Mouse (Mus musculus) thymus, adult 2 months (tissue): ENCODE data around the gene Nudt8. TPM values are rescaled to one million over a fixed set of nuclear protein-coding genes. Genes with fewer than 3 reads are reported as not detected.
"Not testable (repeated sequence)": the region's sequence is repeated elsewhere in the genome, so short reads cannot be mapped to it uniquely, and the experiment has no call there.

Experiments
- DNase-seq: peaks from one replicate; pipeline ENCODE4 v3.0.0; 2021
- H3K27ac ChIP-seq: fragments of 200-500 bp; 2 replicates; pipeline ENCODE4 v1.5.1; 2012; ENCODE audit warnings: low read length, control low read depth; ENCODE audit not compliant: control insufficient read depth, insufficient read depth
- H3K27me3 ChIP-seq: fragments of 200-500 bp; 2 replicates; pipeline ENCODE4 v1.6.1; 2012; ENCODE audit warnings: mild to moderate bottlenecking, low read length, moderate library complexity, mixed read lengths; ENCODE audit not compliant: control insufficient read depth, insufficient read depth
- H3K36me3 ChIP-seq: fragments of 200-500 bp; 2 replicates; pipeline ENCODE4 v1.6.1; 2012; ENCODE audit warnings: mild to moderate bottlenecking, low read length, moderate library complexity; ENCODE audit not compliant: control insufficient read depth, insufficient read depth
- H3K4me1 ChIP-seq: fragments of 200-500 bp; replicated peaks from 2 replicates; pipeline ENCODE4 v1.6.1; 2012; ENCODE audit warnings: low read length; ENCODE audit not compliant: control insufficient read depth, insufficient read depth
- H3K4me3 ChIP-seq: fragments of 200-500 bp; 2 replicates; pipeline ENCODE4 v1.5.1; 2012; ENCODE audit warnings: mild to moderate bottlenecking, low read length, control low read depth, moderate library complexity; ENCODE audit not compliant: control insufficient read depth, insufficient read depth
- CTCF ChIP-seq: fragments of 200-500 bp; IDR thresholded peaks from 2 replicates; pipeline ENCODE4 v1.5.1; 2012; ENCODE audit warnings: mild to moderate bottlenecking, control low read depth, low read length, moderate library complexity, borderline replicate concordance; ENCODE audit not compliant: control insufficient read depth, poor library complexity, insufficient read depth; ENCODE audit errors: extremely low read depth
- POLR2A ChIP-seq: fragments of 200-500 bp; IDR thresholded peaks from 2 replicates; pipeline ENCODE4 v1.6.1; 2012; ENCODE audit warnings: mild to moderate bottlenecking, low read length, control low read depth, moderate library complexity; ENCODE audit not compliant: control insufficient read depth, poor library complexity, insufficient read depth; ENCODE audit errors: extremely low read depth
- WGBS: fragments of 180-500 bp; shearing (Covaris S2); methylation state at CpG from one replicate; pipeline ENCODE4 v1.1.7; 2018; 5-methylcytosine and 5-hydroxymethylcytosine counted together
- polyA plus RNA-seq: library from polyadenylated mRNA; depleted of rRNA; stranded (reverse); fragments of >200 nt; gene quantifications from 2 replicates; pipeline ENCODE4 v1.2.3, GENCODE M21; 2012

Gene Nudt8
- polyA plus RNA-seq, 1 experiment = 23.6 TPM

DNA sequence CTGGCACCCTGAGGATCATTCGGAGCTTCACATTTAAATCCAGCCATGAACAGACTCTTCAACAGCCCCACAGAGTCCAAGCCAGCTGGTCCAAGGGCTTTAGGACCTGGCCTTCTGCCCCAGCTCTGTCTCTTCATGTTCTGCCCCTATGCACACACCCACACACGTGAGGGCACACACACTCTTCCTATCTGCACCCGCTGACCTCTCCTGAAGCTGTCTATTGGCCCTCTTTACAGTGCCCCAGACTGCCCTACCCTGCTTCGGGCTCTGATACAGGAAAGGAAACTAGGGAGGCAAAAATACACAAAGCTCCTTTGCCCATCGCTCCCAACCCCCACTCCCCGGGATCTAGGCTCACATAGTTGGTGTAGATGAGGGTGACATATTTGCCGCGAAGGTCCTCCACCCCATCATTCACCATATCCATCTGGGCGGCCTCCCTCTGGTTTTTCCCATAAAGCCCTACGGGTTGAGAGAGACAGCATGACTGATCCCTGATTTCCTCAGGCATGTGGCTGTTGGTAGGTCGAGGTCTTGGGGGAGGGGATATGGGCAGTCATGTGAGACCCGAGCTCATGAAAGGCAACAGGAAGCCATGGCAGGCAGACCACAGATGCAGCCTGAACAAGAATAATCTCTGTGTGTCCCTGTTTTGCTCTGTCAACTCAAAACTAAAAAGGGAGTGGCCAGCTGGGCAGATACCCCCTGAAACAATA is 36.1 kb downstream of the Nudt8 start:
- H3K36me3 ChIP-seq = no peaks in the 10 kb centered on the region
- H3K4me1 ChIP-seq = peaks cover 16% of the 10 kb centered on the region
- no peaks in the 10 kb centered on the region for H3K27me3 ChIP-seq
- WGBS = 75% methylated on average over 12 of the region's 12 CpGs
- TF ChIP-seq CTCF = no peak
- no peak for TF ChIP-seq POLR2A
- H3K27ac ChIP-seq = no peak overlapping the region
- H3K4me3 ChIP-seq = no peak overlapping the region
- DNase-seq = no peak

- H3K4me1 ChIP-seq = peaks cover 16% of the 10 kb centered on the region
- peak overlapping the region; percentile 61 for H3K4me3 ChIP-seq
- not testable (repeated sequence) for H3K36me3 ChIP-seq, H3K27me3 ChIP-seq, H3K27ac ChIP-seq, DNase-seq
- WGBS = 27% methylated on average over 7 of the region's 8 CpGs
Measured at GRCm38 (mm10) chr19:4037154-4037787, 36.9 kb downstream of the Nudt8 start.

- peaks cover 16% of the 10 kb centered on the region for H3K4me1 ChIP-seq
Measured at GRCm38 (mm10) chr19:4037788-4038232, 37.4 kb downstream of the Nudt8 start, which contains the start of gene Gstp1. Gene Gstp1, minus strand, starts transcription at chr19:4037985.

GRCm38 (mm10) chr19:4040941-4041340 is 40.6 kb downstream of the Nudt8 start:
- H3K4me3 ChIP-seq, H3K27me3 ChIP-seq, DNase-seq, H3K27ac ChIP-seq, H3K36me3 ChIP-seq: not testable (repeated sequence)
- WGBS = 82% methylated on average over 5 of the region's 5 CpGs
- H3K4me1 ChIP-seq = peaks cover 18% of the 10 kb centered on the region

More at GRCm38 (mm10) chr19:4037788-4038232, 37.4 kb downstream of the Nudt8 start, which contains the start of gene Gstp1:
- peak within 1 kb of the TSS; percentile 61 for H3K4me3 ChIP-seq
- no peaks in the 10 kb centered on the region for H3K36me3 ChIP-seq
- WGBS = under 1% methylated on average over 26 of the region's 26 CpGs
- no peak within 1 kb of the TSS for H3K27ac ChIP-seq
- TF ChIP-seq CTCF (peak; percentile 27; the same call in 1 of the 2 replicates), POLR2A (peak; percentile 77)
- no peaks in the 10 kb centered on the region for H3K27me3 ChIP-seq
- DNase-seq = peak; percentile 88

- not testable (repeated sequence) for H3K4me3 ChIP-seq, H3K36me3 ChIP-seq, H3K27me3 ChIP-seq, H3K27ac ChIP-seq, DNase-seq
- H3K4me1 ChIP-seq = peaks cover 15% of the 10 kb centered on the region
- WGBS = 99% methylated on average over 4 of the region's 4 CpGs
Measured at GRCm38 (mm10) chr19:4041500-4041899, 41.1 kb downstream of the Nudt8 start.

DNA sequence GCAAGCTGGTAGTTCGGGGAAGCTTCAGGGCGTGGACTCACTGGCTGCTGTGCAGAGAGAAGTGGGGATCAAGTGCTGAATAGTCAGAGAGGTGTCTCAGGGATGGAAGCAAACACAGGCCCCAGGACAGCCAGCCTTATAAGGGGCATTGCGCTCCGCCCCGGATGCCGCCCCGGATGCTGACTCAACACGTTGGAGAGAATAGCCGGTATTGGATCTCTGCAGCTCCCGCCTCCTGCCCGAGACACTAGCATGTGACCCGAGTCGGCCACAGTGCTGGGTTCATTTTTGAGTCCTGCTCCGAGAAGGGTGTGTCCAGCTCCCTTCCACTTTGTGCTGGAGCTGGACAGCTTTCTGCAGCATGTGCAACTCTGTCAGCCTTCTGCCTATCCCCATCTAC is 41.7 kb downstream of the Nudt8 start:
- Histone ChIP-seq H3K4me3 (no peak overlapping the region), H3K4me1 (peaks cover 11% of the 10 kb centered on the region), H3K27ac (no peak overlapping the region), H3K36me3 (no peaks in the 10 kb centered on the region), H3K27me3 (no peaks in the 10 kb centered on the region)
- DNase-seq = no peak
- WGBS = 90% methylated on average over 14 of the region's 14 CpGs
- TF ChIP-seq CTCF (no peak), POLR2A (no peak)

DNA sequence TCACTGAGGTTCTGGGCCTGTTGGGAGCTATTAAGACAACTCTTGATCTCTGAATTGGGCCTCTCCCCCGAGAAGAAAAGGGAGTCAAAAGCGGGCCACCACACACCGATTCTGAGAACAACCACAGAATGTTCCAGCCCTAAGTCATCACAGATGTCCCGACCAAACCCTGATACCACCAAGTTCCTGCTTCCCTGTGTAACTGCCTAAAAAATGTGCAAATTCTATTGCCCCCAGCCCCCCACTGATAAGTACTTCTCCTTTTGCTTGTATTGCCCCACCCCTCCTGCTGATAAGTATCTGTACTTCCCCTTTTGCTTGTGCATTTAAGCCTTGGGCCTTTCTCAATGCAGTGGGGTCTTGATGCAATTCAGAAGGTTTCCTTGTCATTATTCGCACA is 43.7 kb downstream of the Nudt8 start:
- not testable (repeated sequence) for H3K4me1 ChIP-seq
- WGBS = 36% methylated on average over 5 of the region's 5 CpGs

More for the DNA sequence above, 43.7 kb downstream of the Nudt8 start:
- not testable (repeated sequence) for H3K36me3 ChIP-seq, H3K27ac ChIP-seq, H3K4me3 ChIP-seq, H3K27me3 ChIP-seq, DNase-seq
